In the genomic region with DNA sequence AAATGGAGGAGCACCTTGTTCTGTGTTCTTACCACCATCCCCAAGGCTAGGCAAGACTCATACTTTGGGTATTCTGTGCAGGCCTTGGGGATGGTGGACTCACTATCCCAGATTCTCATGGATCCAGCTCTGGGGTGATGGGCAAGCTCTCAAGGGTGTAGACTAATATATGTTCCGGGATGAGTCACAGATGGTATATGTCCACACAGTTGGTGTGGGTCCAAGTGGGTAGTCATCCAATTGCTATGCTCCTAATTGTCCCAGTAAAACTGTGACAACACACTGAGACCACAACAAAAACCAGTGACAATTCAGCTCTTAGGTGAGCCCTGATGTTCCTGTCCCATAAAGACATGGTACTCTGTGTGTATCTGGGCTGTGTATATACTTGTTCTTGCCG, we compare ENCODE assay signal across 16 mouse cellular contexts. TPM values are rescaled to one million over a fixed set of nuclear protein-coding genes. Genes with fewer than 3 reads are reported as not detected.
"Had no signal": no experiment of that assay in that cellular context is flagged by ENCODE, and none has a peak within 500 bp of the region (broad histone marks: within the 10 kb centered on the region; RNA-seq: fewer than 3 reads in every experiment).

No protein-coding gene starts in this region.

- DNase-seq: kidney, postnatal 14 days; lung, adult 2 months; lung, postnatal 36 days; right cerebral cortex, adult 18-20 months; right cerebral cortex, postnatal 25 days; thymus, adult 18-20 months; thymus, postnatal 14 days had no signal

- H3K27ac ChIP-seq: left cerebral cortex, adult 2 months; limb, embryonic 10.5 days; liver, embryonic 15.5 days; midbrain, embryonic 13.5 days; neural tube, embryonic 15.5 days had no signal

- H3K27me3 ChIP-seq: liver, embryonic 15.5 days; midbrain, embryonic 13.5 days; neural tube, embryonic 15.5 days had no signal

- H3K4me3 ChIP-seq: left cerebral cortex, adult 2 months; limb, embryonic 10.5 days; liver, embryonic 15.5 days; midbrain, embryonic 13.5 days; myocyte; neural tube, embryonic 15.5 days had no signal

- ATAC-seq: lung, postnatal 0 days; midbrain, embryonic 13.5 days had no signal

- H3K36me3 ChIP-seq: limb, embryonic 10.5 days; liver, embryonic 15.5 days; midbrain, embryonic 13.5 days; neural tube, embryonic 15.5 days had no signal

- H3K9ac ChIP-seq: liver, embryonic 15.5 days; midbrain, embryonic 13.5 days; neural tube, embryonic 15.5 days had no signal

- H3K4me2 ChIP-seq: liver, embryonic 11.5 days; liver, embryonic 15.5 days; midbrain, embryonic 13.5 days; neural tube, embryonic 15.5 days had no signal

- H3K4me1 ChIP-seq: limb, embryonic 10.5 days; liver, embryonic 15.5 days; midbrain, embryonic 13.5 days had no signal

- H3K9me3 ChIP-seq: limb, embryonic 10.5 days; liver, embryonic 15.5 days; midbrain, embryonic 13.5 days; neural tube, embryonic 15.5 days had no signal

RNA-seq across cellular contexts. Expression of gene Kcnk1, which starts 14.0 kb away (rescaled TPM):
- total RNA-seq: megakaryocyte progenitor cell, adult 5-6 weeks had no signal
- polyA plus RNA-seq: myocyte had no signal
